Mouse (Mus musculus) testis, postnatal 10 days (tissue): Measurements from ENCODE around the gene Prkag1.

Source experiments
- DNase-seq: peaks from one replicate; pipeline ENCODE4 v3.0.0; 2021; ENCODE audit warnings: low spot score

The Prkag1 gene

GRCm38 (mm10) chr15:98853161-98853937 lies 22.0 kb upstream of the Prkag1 start:
- DNase-seq: no peak

GRCm38 (mm10) chr15:98852733-98853132 lies 21.4 kb upstream of the Prkag1 start:
- DNase-seq: no peak

- DNase-seq: no peak
Measured at GRCm38 (mm10) chr15:98852071-98852470, 20.8 kb upstream of the Prkag1 start.

- peak; percentile 38 for DNase-seq
Measured at GRCm38 (mm10) chr15:98851229-98851818, 20.0 kb upstream of the Prkag1 start.

- DNase-seq: no peak
Measured at GRCm38 (mm10) chr15:98850668-98851067, 19.3 kb upstream of the Prkag1 start.

- no peak for DNase-seq
Measured at GRCm38 (mm10) chr15:98849956-98850600, 18.8 kb upstream of the Prkag1 start.

GRCm38 (mm10) chr15:98849165-98849564 lies 17.8 kb upstream of the Prkag1 start:
- no peak for DNase-seq

- DNase-seq: no peak
Measured at GRCm38 (mm10) chr15:98846140-98846539, 14.8 kb upstream of the Prkag1 start.

- no peak for DNase-seq
Measured at GRCm38 (mm10) chr15:98845149-98845548, 13.8 kb upstream of the Prkag1 start.

GRCm38 (mm10) chr15:98843595-98844223 lies 12.4 kb upstream of the Prkag1 start:
- DNase-seq: peak; percentile 53

- DNase-seq: no peak
Measured at GRCm38 (mm10) chr15:98839671-98840585, 8.6 kb upstream of the Prkag1 start.

- DNase-seq: no peak
Measured at GRCm38 (mm10) chr15:98839161-98839560, 7.8 kb upstream of the Prkag1 start.

- DNase-seq: no peak
Measured at GRCm38 (mm10) chr15:98837743-98838103, 6.4 kb upstream of the Prkag1 start.

GRCm38 (mm10) chr15:98837006-98837742 lies 5.9 kb upstream of the Prkag1 start:
- no peak for DNase-seq

GRCm38 (mm10) chr15:98835291-98835690 lies 4.0 kb upstream of the Prkag1 start:
- DNase-seq: no peak

GRCm38 (mm10) chr15:98834059-98834458 lies 2.7 kb upstream of the Prkag1 start:
- DNase-seq: no peak

- DNase-seq: no peak
Measured at GRCm38 (mm10) chr15:98833281-98833680, 2.0 kb upstream of the Prkag1 start.

- no peak for DNase-seq
Measured at GRCm38 (mm10) chr15:98832161-98833058, 1.1 kb upstream of the Prkag1 start.

- DNase-seq: no peak
Measured at GRCm38 (mm10) chr15:98831684-98832035, 339 bp upstream of the Prkag1 start.

- DNase-seq: no peak
Measured at GRCm38 (mm10) chr15:98827611-98828011, 3.7 kb downstream of the Prkag1 start.
